Mouse (Mus musculus): ENCODE data around the gene Tfap2d.
A peak's percentile ranks its signal among the peaks of the same experiment; 100 is the strongest.

The Tfap2d gene

GRCm38 (mm10) chr1:19102631-19103030, at the start of gene Tfap2d:
Tfap2d (plus strand) TSS chr1:19103022.
- DNase-seq (ENCODE audit: low read depth, low spot score): no peak

GRCm38 (mm10) chr1:19056300-19056699, 46.5 kb upstream of the Tfap2d start:
- DNase-seq (ENCODE audit: low read depth, low spot score): no peak

- no peak for DNase-seq (ENCODE audit: low read depth, low spot score)
Observed at GRCm38 (mm10) chr1:19056861-19057260, 46.0 kb upstream of the Tfap2d start.

GRCm38 (mm10) chr1:19088078-19088477, 14.7 kb upstream of the Tfap2d start:
- no peak for DNase-seq (ENCODE audit: low read depth, low spot score)

GRCm38 (mm10) chr1:19096921-19097320, 5.9 kb upstream of the Tfap2d start:
- DNase-seq (ENCODE audit: low read depth, low spot score): no peak

- no peak for DNase-seq (ENCODE audit: low read depth, low spot score)
Observed at GRCm38 (mm10) chr1:19103316-19103715, 494 bp downstream of the Tfap2d start.

GRCm38 (mm10) chr1:19103776-19104142, 937 bp downstream of the Tfap2d start:
- no peak for DNase-seq (ENCODE audit: low read depth, low spot score)

GRCm38 (mm10) chr1:19104143-19104857, 1.5 kb downstream of the Tfap2d start:
- DNase-seq (ENCODE audit: low read depth, low spot score): no peak

- no peak for DNase-seq (ENCODE audit: low read depth, low spot score)
Observed at GRCm38 (mm10) chr1:19106401-19106800, 3.6 kb downstream of the Tfap2d start.

- DNase-seq (ENCODE audit: low read depth, low spot score): no peak
Observed at GRCm38 (mm10) chr1:19106841-19107800, 4.3 kb downstream of the Tfap2d start.

- no peak for DNase-seq (ENCODE audit: low read depth, low spot score)
Observed at GRCm38 (mm10) chr1:19107801-19108200, 5.0 kb downstream of the Tfap2d start.

GRCm38 (mm10) chr1:19109711-19110110, 6.9 kb downstream of the Tfap2d start:
- DNase-seq (ENCODE audit: low read depth, low spot score): no peak

- no peak for DNase-seq (ENCODE audit: low read depth, low spot score)
Observed at GRCm38 (mm10) chr1:19110211-19110610, 7.4 kb downstream of the Tfap2d start.

GRCm38 (mm10) chr1:19111020-19111419, 8.2 kb downstream of the Tfap2d start:
- DNase-seq (ENCODE audit: low read depth, low spot score): no peak

GRCm38 (mm10) chr1:19178742-19179397, 76.0 kb downstream of the Tfap2d start:
- peak; percentile 29 for DNase-seq (ENCODE audit: low read depth, low spot score)

GRCm38 (mm10) chr1:19205649-19206048, 102.8 kb downstream of the Tfap2d start:
- DNase-seq (ENCODE audit: low read depth, low spot score): peak; percentile 27

GRCm38 (mm10) chr1:19206194-19206593, 103.4 kb downstream of the Tfap2d start:
- DNase-seq (ENCODE audit: low read depth, low spot score): no peak

GRCm38 (mm10) chr1:19207611-19208010, 104.8 kb downstream of the Tfap2d start:
- DNase-seq (ENCODE audit: low read depth, low spot score): no peak

- DNase-seq (ENCODE audit: low read depth, low spot score): no peak
Observed at GRCm38 (mm10) chr1:19208641-19209358, 106.0 kb downstream of the Tfap2d start, which contains the start of gene Tfap2b. Tfap2b (plus strand) TSS chr1:19208914.

- DNase-seq (ENCODE audit: low read depth, low spot score): no peak
Observed at GRCm38 (mm10) chr1:19209359-19209745, 106.5 kb downstream of the Tfap2d start.

GRCm38 (mm10) chr1:19209776-19210175, 107.0 kb downstream of the Tfap2d start:
- no peak for DNase-seq (ENCODE audit: low read depth, low spot score)
